Mouse (Mus musculus) liver, embryonic 12.5 days (tissue): ENCODE data around the gene Chp2. TPM values are rescaled to one million over a fixed set of nuclear protein-coding genes. Genes with fewer than 3 reads are reported as not detected.

Experiments used
- ATAC-seq: fragments of 200-750 bp; cut with Nextera tagmentation; 2 replicates; pipeline ENCODE4 v1.8.0; 2017; ENCODE audit warnings: moderate number of reproducible peaks, mild to moderate bottlenecking, moderate library complexity
- H3K27ac ChIP-seq: fragments of 300-500 bp; sonication (generic); 2 replicates; pipeline ENCODE4 v1.5.1; 2016; ENCODE audit warnings: mild to moderate bottlenecking
- H3K27me3 ChIP-seq: fragments of 300-500 bp; sonication (generic); replicated peaks from 2 replicates; pipeline ENCODE4 v1.6.1; 2016; ENCODE audit warnings: mild to moderate bottlenecking, moderate library complexity
- H3K36me3 ChIP-seq: fragments of 300-500 bp; sonication (generic); 2 replicates; pipeline ENCODE4 v1.6.1; 2016; ENCODE audit warnings: mild to moderate bottlenecking, moderate library complexity
- H3K4me1 ChIP-seq: fragments of 300-500 bp; sonication (generic); 2 replicates; pipeline ENCODE4 v1.6.1; 2016
- H3K4me2 ChIP-seq: fragments of 300-500 bp; sonication (generic); 2 replicates; pipeline ENCODE4 v1.6.1; 2016; ENCODE audit warnings: mild to moderate bottlenecking, moderate library complexity
- H3K4me3 ChIP-seq: fragments of 300-500 bp; sonication (generic); 2 replicates; pipeline ENCODE4 v1.5.1; 2016; ENCODE audit warnings: mild to moderate bottlenecking, moderate library complexity
- H3K9ac ChIP-seq: fragments of 300-500 bp; sonication (generic); 2 replicates; pipeline ENCODE4 v1.6.1; 2016; ENCODE audit warnings: mild to moderate bottlenecking, moderate library complexity
- H3K9me3 ChIP-seq: fragments of 300-500 bp; sonication (generic); replicated peaks from 2 replicates; pipeline ENCODE4 v1.6.1; 2016; ENCODE audit warnings: mild to moderate bottlenecking, moderate library complexity
- WGBS: fragments of 180-500 bp; shearing (Covaris S2); methylation state at CpG from one replicate; pipeline ENCODE4 v1.1.7; 2016; ENCODE audit not compliant: insufficient replicate concordance; 5-methylcytosine and 5-hydroxymethylcytosine counted together
- polyA plus RNA-seq: library from polyadenylated mRNA; unstranded; fragments of >200 nt; fragmentation: Nextera tagmentation; extraction: Ambion mirVana; gene quantifications from 2 replicates; pipeline ENCODE4 v1.2.1, GENCODE M21; 2016

The Chp2 gene
- polyA plus RNA-seq, 1 experiment from 2014 or later = 0.21 TPM

DNA sequence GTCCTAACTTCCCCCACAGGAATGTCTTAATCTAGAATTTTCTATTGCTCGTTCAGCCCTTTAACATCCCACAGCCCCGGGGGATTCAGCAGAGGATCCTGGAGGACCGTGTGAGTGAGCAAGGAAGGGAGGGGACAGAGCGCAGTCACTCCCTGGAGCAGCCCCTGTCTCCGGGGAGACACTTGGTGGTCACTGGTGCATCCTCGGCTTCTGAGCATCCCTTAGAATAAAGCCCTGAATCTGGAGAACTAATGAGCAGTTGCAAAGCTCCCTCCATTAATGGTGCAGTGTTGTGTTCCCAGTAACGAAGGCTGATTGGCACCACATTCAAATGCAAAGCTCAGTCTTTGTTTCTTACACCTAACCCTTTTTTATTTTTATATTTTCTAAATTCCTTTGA is 24.9 kb downstream of the Chp2 start:
- no peaks in the 10 kb centered on the region for H3K27me3 ChIP-seq
- H3K4me1 ChIP-seq = no peaks in the 10 kb centered on the region
- no peaks in the 10 kb centered on the region for H3K36me3 ChIP-seq
- H3K27ac ChIP-seq = no peak overlapping the region
- ATAC-seq = no peak
- no peak overlapping the region for H3K4me3 ChIP-seq
- H3K9ac ChIP-seq = no peak overlapping the region
- no peaks in the 10 kb centered on the region for H3K9me3 ChIP-seq
- 52% methylated on average over 7 of the region's 7 CpGs for WGBS
- H3K4me2 ChIP-seq = no peak overlapping the region

DNA sequence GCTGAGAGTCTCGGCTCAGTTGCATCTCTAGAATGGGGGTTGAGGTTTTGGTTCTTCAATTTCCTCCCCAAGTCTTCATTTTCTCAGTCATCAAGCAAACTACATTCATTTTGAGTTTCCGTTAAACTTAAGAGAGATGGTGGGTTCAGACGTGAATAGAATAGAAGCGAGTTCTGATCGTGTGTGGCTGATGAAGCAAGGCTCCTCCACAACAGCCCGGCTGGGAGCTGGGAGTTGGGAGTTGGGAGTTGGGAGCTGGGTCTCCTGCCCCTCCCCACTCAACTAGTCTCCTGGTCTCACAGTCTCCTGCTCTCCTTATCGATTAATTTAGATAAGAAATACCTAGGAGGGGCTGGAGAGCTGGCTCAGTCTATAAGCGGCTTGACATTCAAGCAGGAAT is 25.3 kb downstream of the Chp2 start:
- Histone ChIP-seq H3K4me3 (no peak overlapping the region), H3K9me3 (no peaks in the 10 kb centered on the region), H3K4me1 (no peaks in the 10 kb centered on the region), H3K27ac (no peak overlapping the region), H3K4me2 (no peak overlapping the region), H3K27me3 (no peaks in the 10 kb centered on the region), H3K9ac (no peak overlapping the region), H3K36me3 (no peaks in the 10 kb centered on the region)
- WGBS = 52% methylated on average over 8 of the region's 8 CpGs
- ATAC-seq = no peak

DNA sequence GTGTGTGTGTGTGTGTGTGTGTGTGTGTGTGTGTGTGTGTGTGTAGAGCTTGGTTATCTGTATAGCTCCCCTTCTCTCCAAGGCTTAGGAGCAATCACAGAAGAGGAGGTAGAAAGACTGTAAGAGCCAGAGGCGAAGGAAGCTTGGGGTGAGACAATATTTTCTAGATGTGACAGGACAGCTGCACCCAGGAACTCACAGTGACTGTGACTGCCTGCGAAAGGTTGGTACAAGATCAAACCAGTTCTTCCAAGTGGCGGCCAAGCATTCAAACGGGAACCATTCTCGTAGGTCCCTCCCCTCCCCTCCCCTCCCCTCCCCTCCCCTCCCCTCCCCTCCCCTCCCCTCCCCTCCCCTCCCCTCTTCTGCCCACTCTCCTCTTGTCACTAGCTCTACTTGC is 26.7 kb downstream of the Chp2 start:
- H3K27me3 ChIP-seq = no peaks in the 10 kb centered on the region
- no peak for ATAC-seq
- H3K9ac ChIP-seq = no peak overlapping the region
- H3K27ac ChIP-seq = no peak overlapping the region
- 32% methylated on average over 5 of the region's 5 CpGs for WGBS
- no peak overlapping the region for H3K4me3 ChIP-seq
- no peaks in the 10 kb centered on the region for H3K36me3 ChIP-seq
- H3K4me2 ChIP-seq = no peak overlapping the region
- H3K4me1 ChIP-seq = no peaks in the 10 kb centered on the region
- H3K9me3 ChIP-seq = no peaks in the 10 kb centered on the region

DNA sequence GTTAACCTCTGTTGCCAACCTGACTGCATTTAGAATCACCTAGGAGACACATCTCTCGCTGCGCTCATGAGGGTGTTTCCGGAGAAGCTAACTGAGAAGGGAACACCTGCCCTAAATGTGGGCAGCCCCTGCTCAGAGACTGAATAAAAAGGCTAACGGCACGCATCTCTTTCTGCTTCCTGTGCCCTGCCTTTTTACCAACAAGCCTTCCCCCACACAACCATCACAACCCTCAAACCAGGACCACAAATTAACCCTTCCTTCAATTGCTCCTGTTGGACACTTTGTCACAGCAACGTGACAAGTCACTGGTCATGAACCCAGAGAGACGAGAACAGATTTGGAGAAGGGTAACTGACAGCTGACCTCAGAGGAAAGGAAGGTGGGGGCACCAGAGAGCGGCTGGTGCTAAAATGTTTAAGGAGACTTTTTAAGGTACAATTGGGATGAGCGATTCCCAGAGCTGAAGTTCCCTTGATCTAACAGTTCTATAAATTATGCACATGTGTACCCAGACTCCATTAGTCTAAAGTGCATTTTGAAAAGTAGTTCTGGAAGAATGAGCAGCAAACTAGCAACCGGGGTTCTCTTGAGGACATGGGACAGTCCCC is 28.1 kb downstream of the Chp2 start:
- ATAC-seq = no peak
- Histone ChIP-seq H3K27ac (no peak overlapping the region), H3K9ac (no peak overlapping the region), H3K4me1 (no peaks in the 10 kb centered on the region), H3K36me3 (no peaks in the 10 kb centered on the region), H3K9me3 (no peaks in the 10 kb centered on the region), H3K4me3 (no peak overlapping the region), H3K4me2 (no peak overlapping the region), H3K27me3 (no peaks in the 10 kb centered on the region)
- WGBS = 63% methylated on average over 10 of the region's 10 CpGs

DNA sequence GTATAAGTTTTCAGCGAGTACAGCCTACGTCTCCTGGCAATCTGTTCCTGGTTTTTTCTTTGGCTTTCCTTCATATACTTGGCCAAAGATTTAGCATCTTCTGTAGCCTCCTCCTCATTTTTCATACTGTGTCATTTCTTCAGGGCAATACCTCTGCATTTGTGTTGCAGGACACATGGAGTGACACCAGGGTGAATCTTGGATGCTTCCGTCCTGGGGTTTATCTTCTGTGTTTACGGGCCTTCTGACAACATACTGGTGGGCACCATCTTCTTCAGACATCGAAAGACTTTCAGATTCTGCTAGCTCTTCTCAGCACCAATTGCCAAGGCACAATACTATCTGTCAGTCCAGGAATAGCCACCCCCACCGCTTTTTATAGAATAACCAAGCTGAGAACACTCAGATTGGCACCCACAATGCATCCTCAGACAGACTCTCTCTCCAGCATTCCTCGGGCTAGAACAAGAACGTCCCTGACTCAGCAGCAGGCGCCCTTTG is 30.1 kb downstream of the Chp2 start:
- no peak overlapping the region for H3K4me3 ChIP-seq
- no peak overlapping the region for H3K9ac ChIP-seq
- H3K4me1 ChIP-seq = no peaks in the 10 kb centered on the region
- H3K9me3 ChIP-seq = no peaks in the 10 kb centered on the region
- H3K36me3 ChIP-seq = no peaks in the 10 kb centered on the region
- no peak overlapping the region for H3K27ac ChIP-seq
- no peaks in the 10 kb centered on the region for H3K27me3 ChIP-seq
- no peak for ATAC-seq
- no peak overlapping the region for H3K4me2 ChIP-seq
- 76% methylated on average over 9 of the region's 9 CpGs for WGBS

DNA sequence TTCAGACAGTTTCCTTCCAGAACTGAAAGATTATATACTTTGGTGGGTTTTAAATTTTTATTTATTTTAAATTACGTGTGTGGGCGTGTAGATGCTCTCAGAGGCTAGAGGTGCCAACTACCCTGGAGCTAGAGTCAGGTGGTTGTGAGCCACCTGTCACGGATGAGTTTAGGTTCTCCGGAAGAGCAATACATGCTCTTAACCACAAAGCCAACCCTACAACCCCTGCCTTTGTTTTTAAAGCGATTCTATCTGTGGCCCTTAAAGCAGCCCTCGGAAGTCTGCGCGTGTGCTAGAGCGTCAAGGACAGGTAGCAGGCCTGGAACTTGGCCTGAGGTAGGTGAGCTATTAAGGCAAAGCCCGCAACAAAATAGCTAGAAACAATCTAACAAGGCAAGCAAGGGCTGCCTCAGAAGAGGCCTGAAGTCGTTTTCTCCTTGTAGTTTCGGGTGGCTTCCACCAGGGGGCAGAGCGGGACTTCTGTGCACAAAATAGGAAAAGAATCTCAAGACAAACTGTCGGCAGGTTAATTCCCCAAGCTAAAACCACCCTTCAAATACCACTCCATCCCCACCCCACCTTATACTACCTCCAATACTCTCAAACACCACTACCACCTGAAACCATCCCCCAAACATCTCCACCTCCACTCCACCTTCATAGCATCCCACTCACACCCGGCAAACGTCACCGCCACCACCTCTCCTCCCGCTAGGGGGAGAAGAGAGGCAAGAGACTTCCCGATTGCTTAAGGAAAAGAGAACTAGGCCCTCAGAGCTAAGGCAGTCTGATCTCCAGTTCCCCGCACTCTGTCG is 32.1 kb downstream of the Chp2 start:
- Histone ChIP-seq H3K4me3 (no peak overlapping the region), H3K27me3 (no peaks in the 10 kb centered on the region), H3K27ac (no peak overlapping the region), H3K4me2 (no peak overlapping the region), H3K36me3 (no peaks in the 10 kb centered on the region), H3K9me3 (no peaks in the 10 kb centered on the region), H3K4me1 (no peaks in the 10 kb centered on the region), H3K9ac (no peak overlapping the region)
- 19% methylated on average over 21 of the region's 21 CpGs for WGBS
- ATAC-seq = no peak

DNA sequence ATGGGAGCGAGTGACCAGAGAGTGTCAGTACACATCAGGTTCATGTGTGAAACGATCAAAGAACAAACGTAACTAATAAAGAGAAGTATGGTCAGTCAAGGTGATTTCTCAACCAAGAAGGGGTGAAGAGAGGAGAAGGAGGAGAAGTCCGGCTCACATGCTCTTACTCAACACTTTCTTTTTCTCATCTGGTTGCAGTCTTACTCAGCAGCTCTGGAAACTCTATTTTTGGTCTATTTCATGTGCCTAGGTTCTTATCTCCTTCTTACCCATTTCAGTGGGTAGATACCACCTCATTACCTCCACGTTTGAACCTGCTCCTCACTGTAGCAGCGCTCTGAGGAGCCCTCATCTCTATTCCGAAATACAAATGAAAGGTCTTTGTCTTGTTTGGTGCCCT is 37.4 kb downstream of the Chp2 start:
- 43% methylated on average over 7 of the region's 7 CpGs for WGBS
- no peak overlapping the region for H3K4me2 ChIP-seq
- no peak for ATAC-seq
- H3K4me1 ChIP-seq = no peaks in the 10 kb centered on the region
- no peak overlapping the region for H3K27ac ChIP-seq
- no peak overlapping the region for H3K4me3 ChIP-seq
- H3K27me3 ChIP-seq = no peaks in the 10 kb centered on the region; the same call in 1 of the 2 replicates
- H3K9me3 ChIP-seq = no peaks in the 10 kb centered on the region
- no peak overlapping the region for H3K9ac ChIP-seq
- H3K36me3 ChIP-seq = no peaks in the 10 kb centered on the region

DNA sequence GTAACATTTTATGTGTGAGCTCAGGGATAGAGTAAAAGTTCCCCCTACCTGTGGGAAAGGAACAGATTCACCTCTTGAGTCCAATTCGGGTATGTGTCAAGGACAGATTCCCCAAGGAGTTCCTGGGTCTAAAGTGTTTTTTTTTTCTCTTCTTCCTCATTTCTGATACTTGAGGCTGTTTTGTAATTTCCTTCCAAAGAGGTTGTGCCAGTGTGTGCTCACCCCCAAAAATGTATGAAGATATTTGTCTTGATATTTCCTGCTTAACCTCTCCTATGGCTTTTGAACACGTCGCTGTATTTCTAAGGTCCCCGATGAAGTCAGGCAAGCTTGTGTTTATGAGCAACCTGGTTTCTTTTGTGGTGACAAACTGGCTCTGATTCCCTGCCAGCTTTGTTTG is 39.2 kb downstream of the Chp2 start:
- H3K9ac ChIP-seq = no peak overlapping the region
- H3K4me1 ChIP-seq = no peaks in the 10 kb centered on the region
- no peaks in the 10 kb centered on the region for H3K36me3 ChIP-seq
- no peak overlapping the region for H3K4me2 ChIP-seq
- H3K9me3 ChIP-seq = no peaks in the 10 kb centered on the region
- no peak for ATAC-seq
- 72% methylated on average over 4 of the region's 4 CpGs for WGBS
- no peak overlapping the region for H3K4me3 ChIP-seq
- H3K27me3 ChIP-seq = no peaks in the 10 kb centered on the region; the same call in 1 of the 2 replicates
- H3K27ac ChIP-seq = no peak overlapping the region

DNA sequence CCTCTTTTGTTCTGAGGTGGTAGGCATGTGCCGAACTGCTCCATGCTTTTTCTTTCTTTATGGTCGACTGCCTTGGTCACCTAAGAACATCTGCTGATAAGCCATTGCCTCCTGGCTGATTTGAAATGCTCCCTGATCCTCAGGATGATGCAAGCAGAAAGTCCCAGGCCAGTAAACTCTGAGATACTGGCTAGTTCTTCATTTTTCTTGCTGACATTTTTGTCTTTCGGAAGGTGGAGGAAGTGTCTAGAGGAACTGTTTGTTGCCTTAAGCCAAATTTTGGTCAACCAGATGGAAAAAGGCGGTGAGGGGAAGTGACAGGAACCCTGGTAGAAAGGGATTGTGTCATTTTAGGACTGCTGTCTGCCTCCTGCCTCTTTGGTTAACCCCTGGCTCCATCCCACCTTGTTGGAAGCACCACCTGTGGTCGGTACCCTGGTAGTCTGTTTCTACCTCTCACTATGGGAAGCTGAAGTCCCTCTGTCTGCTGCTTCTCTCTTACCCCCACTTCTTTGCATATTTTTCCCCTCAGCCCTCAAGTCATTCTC is 40.8 kb downstream of the Chp2 start:
- no peak overlapping the region for H3K9ac ChIP-seq
- H3K9me3 ChIP-seq = no peaks in the 10 kb centered on the region
- no peak overlapping the region for H3K4me2 ChIP-seq
- H3K27ac ChIP-seq = no peak overlapping the region
- H3K36me3 ChIP-seq = no peaks in the 10 kb centered on the region
- no peak for ATAC-seq
- no peak overlapping the region for H3K4me3 ChIP-seq
- no peaks in the 10 kb centered on the region; the same call in 1 of the 2 replicates for H3K27me3 ChIP-seq
- no peaks in the 10 kb centered on the region for H3K4me1 ChIP-seq
- 42% methylated on average over 5 of the region's 5 CpGs for whole genome bisulfite sequencing

DNA sequence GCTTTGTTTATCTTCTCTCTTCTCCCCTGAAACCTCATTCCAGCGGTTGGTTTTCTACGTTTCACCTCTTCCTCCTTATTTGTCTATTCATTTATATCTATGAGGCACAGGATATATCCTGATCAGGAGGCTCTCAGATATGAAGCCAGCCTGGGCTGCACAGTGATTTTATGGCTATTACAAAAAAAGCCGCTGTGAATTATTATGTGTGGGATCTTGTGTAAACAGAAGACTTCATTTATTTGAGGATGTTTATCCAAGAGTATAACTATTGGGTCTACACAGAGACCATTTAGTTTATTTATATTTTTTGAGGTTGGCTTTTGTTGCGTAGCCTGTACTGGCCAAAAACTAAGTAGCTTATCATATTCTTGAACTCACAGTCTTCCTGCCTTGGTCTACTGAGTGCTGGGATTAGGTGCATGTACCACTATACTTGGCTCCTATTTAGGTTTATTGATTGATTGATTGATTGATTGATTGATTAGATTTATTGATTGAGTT is 49.7 kb downstream of the Chp2 start:
- Histone ChIP-seq H3K9ac (no peak overlapping the region), H3K4me3 (no peak overlapping the region), H3K27ac (no peak overlapping the region), H3K9me3 (no peaks in the 10 kb centered on the region), H3K27me3 (no peaks in the 10 kb centered on the region), H3K36me3 (no peaks in the 10 kb centered on the region), H3K4me1 (no peaks in the 10 kb centered on the region), H3K4me2 (no peak overlapping the region)
- no peak for ATAC-seq
- 56% methylated on average over 4 of the region's 4 CpGs for WGBS

DNA sequence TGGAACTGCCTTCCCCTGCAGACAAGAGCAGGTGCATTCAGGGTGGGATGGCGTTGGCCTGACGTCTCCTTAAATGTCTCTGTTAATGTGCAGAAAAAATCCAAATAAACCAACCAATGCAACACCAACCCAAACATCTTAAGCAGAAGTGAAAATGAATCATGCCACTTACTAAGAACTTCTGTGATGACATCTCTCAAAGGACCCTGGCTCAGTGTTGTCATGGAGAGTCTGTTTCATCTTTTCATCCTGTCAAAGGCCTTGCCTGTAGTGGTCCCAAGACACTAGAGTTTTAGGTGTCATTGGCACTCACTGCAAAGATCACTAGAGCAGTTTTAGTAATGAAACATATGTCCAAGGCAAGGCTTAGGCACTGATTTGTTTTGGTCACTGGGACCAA is 53.0 kb downstream of the Chp2 start:
- no peaks in the 10 kb centered on the region; the same call in 1 of the 2 replicates for H3K27me3 ChIP-seq
- no peaks in the 10 kb centered on the region for H3K4me1 ChIP-seq
- no peak overlapping the region for H3K4me3 ChIP-seq
- H3K9me3 ChIP-seq = no peaks in the 10 kb centered on the region
- H3K4me2 ChIP-seq = no peak overlapping the region
- no peak for ATAC-seq
- no peak overlapping the region for H3K9ac ChIP-seq
- no peaks in the 10 kb centered on the region for H3K36me3 ChIP-seq
- no peak overlapping the region for H3K27ac ChIP-seq
- WGBS = 74% methylated on average over 2 of the region's 2 CpGs
